Mouse (Mus musculus): Measurements from ENCODE around the gene Klf3. TPM values are rescaled to one million over a fixed set of nuclear protein-coding genes. Genes with fewer than 3 reads are reported as not detected.

Klf3 gene
- total RNA-seq, 2 experiments from 2014 or later = 58.1 to 59.5 TPM

DNA sequence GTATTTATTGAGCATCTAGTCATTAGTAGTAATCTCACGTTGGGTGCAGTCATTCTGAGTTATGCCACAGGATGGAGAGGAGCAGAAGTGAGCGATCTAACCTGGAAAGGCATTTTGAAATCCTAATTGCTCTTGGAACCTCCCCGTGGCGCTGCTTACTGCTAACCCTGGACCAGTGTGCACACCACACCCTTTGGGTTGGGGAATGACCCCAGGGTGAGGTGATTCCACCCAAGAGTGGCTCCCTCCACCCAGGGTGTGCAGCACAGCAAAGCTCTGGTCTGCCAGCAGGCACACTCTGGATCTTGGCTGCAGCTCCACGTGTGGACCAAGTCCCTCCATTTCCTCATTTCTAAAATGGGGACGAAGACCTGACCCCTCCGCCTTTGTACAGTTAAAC is 6.1 kb downstream of the Klf3 start:
- DNase-seq (ENCODE audit: low spot score in 2 of 2) = no peak

DNA sequence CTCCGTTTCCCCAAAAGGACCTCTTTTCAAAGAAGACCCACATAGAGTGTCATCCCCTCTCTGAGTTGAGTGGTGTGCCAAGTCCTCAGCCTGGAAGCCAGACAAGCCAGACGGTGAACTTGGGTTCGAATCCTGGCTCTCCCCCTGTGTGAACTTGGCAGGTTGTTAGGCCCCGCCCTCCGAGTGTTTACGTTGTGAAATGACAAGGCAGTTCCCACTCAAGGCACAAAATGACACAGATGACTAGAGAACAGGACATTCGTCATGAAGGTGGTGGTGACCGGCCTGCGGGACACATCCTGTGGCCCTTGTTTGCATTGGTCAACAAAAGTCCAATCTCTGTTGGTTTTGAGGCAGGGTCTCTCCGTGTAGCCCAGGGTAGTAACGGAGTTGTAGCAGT is 6.7 kb downstream of the Klf3 start:
- no peak for DNase-seq (ENCODE audit: low spot score in 2 of 2)

- DNase-seq (ENCODE audit: low spot score in 2 of 2) = no peak
Measured at GRCm38 (mm10) chr5:64810860-64811499, 7.8 kb downstream of the Klf3 start.

DNA sequence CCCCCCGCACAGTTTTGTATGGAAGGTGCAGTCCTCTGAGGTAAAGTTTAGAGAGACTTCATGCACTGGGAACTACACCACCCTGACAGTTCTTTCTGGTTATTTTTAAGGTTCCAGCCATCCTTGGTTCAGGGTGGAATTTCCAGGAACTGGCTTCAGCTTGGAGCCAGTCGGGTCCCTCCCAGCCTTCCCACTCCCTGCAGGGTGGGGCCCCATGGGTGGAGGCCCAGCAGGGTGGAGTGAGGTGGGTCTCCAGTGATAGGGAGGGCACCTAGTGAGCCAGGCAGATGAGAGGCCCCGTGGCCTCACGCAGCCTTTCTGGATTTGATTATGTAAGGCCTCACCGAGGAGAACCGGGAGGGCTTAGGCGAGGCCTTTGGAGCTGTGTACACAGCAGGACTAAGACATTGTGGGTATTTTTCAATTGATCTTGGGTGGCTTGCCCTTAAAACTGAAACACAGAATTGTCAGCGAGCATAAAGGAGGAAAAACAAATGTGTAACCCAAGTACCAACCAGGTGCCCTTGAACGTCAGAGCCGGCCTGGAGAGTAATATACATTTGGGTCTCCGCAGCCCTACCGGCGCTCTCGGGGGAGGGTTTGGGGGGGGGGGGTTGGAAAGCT is 8.4 kb downstream of the Klf3 start:
- peak in 1 of 2 experiments; percentile 50 for DNase-seq (ENCODE audit: low spot score in 2 of 2)

DNA sequence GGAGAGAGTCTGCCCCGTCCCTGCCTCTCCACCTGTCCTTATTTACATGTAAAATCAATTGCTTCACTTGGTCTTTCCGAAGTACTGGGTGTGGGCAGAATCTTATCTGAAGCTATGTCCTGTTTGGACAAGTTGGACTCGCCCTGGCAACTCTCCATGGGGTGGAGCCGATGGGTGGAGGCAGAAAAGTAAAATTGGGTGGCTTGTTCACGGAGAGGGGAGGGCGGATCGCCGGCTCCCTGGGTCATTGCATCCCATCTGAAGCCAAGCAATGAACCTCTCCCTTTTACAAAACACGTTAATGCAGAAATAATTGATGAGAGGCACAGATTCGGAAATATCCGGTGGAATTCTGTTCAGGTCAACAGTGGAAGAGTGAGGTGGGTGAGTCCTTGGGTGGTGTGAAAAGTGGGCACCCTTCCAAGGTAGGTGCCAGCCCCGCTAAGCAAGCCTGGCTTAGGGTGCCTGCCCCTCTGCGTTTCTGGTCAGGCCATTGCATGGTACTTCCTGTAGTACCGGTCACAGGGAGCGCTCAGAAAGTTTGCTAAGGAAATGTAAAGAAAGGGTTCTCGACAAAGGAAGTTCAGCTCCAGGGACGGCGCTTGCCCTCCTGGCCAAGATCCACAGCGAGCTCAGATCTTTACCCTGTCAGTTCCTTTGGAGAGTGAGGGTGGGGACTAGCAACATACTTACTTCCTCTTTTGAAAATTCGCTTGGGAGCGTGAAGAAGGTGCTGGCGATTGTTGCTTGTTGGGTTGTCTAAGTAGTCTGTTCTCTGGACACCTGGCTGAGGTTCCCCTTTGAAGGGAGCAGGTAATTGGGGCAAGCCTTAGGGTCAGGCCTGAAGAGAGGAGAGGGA is 9.2 kb downstream of the Klf3 start:
- DNase-seq (ENCODE audit: low spot score in 2 of 2) = no peak

- DNase-seq (ENCODE audit: low spot score in 2 of 2) = no peak
Measured at GRCm38 (mm10) chr5:64812983-64813304, 9.8 kb downstream of the Klf3 start.

DNA sequence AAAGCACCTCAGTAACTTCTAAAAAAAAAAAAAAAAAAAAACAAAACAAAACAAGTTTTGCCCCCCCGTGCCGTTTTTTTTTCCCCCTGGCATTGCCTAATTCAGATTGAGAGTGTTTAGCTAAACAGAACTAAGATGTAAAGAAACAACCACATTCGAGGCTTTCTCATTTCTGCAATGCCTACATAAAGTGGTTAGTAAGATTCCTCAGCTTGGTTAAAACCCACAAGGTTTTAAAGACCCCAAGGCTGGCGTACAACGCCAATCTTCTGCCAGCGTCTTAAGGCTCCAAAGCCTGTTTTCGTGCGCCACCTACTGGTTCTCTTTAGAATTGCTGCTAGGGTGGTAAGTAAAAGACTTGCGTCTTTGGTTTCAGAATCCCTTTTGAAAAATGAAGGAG is 10.2 kb downstream of the Klf3 start:
- DNase-seq (ENCODE audit: low spot score in 2 of 2) = peak; percentile 71 to 91

- no peak for DNase-seq (ENCODE audit: low spot score in 2 of 2)
Measured at GRCm38 (mm10) chr5:64814416-64814815, 11.2 kb downstream of the Klf3 start.

GRCm38 (mm10) chr5:64815631-64816030 is 12.4 kb downstream of the Klf3 start:
- no peak for DNase-seq (ENCODE audit: low spot score in 2 of 2)

DNA sequence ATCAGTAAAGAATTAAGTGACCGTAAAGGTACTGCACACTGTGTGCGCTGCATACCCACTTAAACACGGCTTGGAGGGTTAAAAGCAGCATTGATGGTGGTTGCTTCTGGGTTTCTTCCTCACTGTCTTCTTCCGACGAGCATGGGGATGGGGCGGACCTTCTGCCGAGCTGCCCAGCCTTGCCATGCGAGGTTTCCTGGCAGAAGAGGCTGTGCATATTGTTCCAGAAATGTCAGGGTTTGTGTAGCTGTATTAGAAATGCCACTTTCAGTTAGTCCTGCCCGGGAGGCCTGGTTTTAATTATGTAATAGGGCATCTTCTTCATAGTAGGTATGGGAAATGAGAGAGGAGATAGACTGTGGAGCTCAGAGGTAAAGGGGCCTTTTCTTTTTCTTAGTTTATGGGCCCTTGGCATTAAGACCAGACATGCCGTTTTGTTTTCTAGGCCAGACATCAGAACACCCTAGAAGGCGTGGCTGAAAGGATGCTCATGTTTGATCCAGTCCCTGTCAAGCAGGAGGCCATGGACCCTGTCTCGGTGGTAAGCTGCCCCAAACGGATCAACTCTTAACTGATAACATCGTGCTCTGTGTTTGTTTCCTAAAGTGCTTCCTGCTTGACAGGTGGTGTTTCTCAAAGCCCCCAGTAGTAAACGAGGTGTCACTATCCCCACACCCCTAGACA is 13.2 kb downstream of the Klf3 start:
- peak in 1 of 2 experiments; percentile 48 for DNase-seq (ENCODE audit: low spot score in 2 of 2)

DNA sequence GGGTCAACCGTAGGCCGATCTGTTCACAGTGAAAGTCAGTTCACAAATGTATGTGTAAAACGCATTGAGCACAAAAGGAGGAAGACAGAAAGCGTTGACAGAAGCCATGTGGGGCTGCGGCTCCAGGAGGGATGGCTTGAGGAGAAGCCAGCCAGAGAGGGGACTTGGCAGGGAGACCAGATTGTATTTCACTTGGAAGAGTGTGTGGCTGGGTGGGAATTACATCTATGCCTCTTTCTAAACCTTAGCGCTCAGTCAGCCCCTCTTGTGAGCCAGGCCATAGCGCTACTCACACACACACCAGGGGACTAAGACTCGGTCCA is 13.7 kb downstream of the Klf3 start:
- no peak for DNase-seq (ENCODE audit: low spot score in 2 of 2)

GRCm38 (mm10) chr5:64819390-64819789 is 16.2 kb downstream of the Klf3 start:
- DNase-seq (ENCODE audit: low spot score in 2 of 2) = no peak

- DNase-seq (ENCODE audit: low spot score in 2 of 2) = no peak
Measured at GRCm38 (mm10) chr5:64820138-64820537, 16.9 kb downstream of the Klf3 start.

- DNase-seq (ENCODE audit: low spot score in 2 of 2) = no peak
Measured at GRCm38 (mm10) chr5:64821294-64821693, 18.1 kb downstream of the Klf3 start.

GRCm38 (mm10) chr5:64821964-64822363 is 18.8 kb downstream of the Klf3 start:
- no peak for DNase-seq (ENCODE audit: low spot score in 2 of 2)

DNA sequence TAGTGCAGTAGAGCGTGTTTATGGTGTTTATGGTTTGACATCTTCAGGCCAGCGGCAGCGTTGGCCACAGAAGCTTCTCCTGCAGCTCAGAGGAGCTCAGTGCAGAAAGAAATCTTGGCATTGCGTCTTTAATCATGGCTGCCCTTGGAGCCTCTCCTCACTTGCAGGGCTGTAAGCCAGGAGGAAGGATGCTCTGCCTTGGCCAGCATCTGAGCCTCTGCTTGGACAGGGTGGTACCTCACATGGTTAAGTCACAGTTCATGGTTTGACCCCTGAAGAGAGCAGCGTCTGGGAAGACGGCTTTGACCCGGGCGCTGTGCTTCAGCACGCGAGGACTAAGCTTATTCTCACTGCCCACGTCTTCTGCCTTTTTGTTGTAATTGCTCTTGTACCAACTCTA is 20.2 kb downstream of the Klf3 start:
- no peak for DNase-seq (ENCODE audit: low spot score in 2 of 2)

GRCm38 (mm10) chr5:64824765-64825164 is 21.6 kb downstream of the Klf3 start:
- peak; percentile 76 to 91 for DNase-seq (ENCODE audit: low spot score in 2 of 2)

GRCm38 (mm10) chr5:64825496-64825895 is 22.3 kb downstream of the Klf3 start:
- DNase-seq (ENCODE audit: low spot score in 2 of 2) = no peak

DNA sequence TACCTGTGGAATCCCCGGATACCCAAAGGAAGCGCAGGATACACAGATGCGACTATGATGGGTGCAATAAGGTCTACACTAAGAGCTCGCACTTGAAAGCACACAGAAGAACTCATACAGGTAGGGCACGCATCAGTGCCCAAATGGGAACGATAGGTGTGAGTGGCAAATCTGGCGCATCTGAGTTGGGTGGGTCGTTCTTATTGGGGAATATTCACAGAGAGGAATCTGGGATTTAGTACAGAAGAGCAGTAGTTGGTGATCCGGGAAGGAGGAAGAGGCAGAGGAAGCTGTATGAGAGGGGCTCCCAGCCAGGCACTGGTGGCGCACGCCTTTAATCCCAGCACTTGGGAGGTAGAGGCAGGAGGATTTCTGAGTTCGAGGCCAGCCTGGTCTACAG is 24.0 kb downstream of the Klf3 start:
- no peak for DNase-seq (ENCODE audit: low spot score in 2 of 2)

GRCm38 (mm10) chr5:64828314-64828713 is 25.1 kb downstream of the Klf3 start:
- no peak for DNase-seq (ENCODE audit: low spot score in 2 of 2)

DNA sequence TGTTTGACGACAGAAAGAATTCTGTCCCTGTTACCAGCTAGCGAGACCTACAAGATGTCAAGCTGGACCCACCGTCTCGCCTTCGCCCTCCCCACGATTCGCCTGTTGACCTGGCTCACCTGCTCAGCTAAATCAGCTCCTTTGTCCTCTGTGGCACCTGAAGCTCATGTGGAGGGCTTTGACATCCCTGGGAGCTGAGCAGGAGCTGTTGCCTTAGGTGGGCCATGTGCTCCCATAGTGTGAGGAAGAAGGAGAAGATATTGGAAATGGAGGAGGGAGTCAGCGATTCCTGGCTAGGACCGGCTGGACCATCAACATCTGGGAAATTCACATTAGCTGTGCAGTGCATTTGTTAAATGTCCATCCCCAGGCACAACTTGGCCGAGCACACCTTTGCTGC is 26.4 kb downstream of the Klf3 start:
- no peak for DNase-seq (ENCODE audit: low spot score in 2 of 2)

- DNase-seq (ENCODE audit: low spot score in 2 of 2) = no peak
Measured at GRCm38 (mm10) chr5:64830773-64831172, 27.6 kb downstream of the Klf3 start.
